Comparison of ENCODE assay signal across 11 mouse cellular contexts in genomic region chr14:73423542-73423941, GRCm38 (mm10).
"Had no signal": no experiment of that assay in that cellular context is flagged by ENCODE, and none has a peak within 500 bp of the region (broad histone marks: within the 10 kb centered on the region; RNA-seq: fewer than 3 reads in every experiment).

No protein-coding gene starts in this region.

- H3K27me3 ChIP-seq: midbrain, embryonic 12.5 days; neural tube, embryonic 15.5 days had no signal

- H3K9ac ChIP-seq: liver, embryonic 14.5 days; midbrain, embryonic 12.5 days; neural tube, embryonic 15.5 days had no signal

- H3K4me1 ChIP-seq: midbrain, embryonic 12.5 days; neural tube, embryonic 15.5 days had no signal

- H3K4me3 ChIP-seq: layer of hippocampus, adult 2 months; midbrain, embryonic 12.5 days; neural tube, embryonic 15.5 days had no signal

- H3K27ac ChIP-seq: layer of hippocampus, adult 2 months; liver, embryonic 14.5 days; midbrain, embryonic 12.5 days; neural tube, embryonic 15.5 days; stomach, postnatal 0 days had no signal

- ATAC-seq: inflammation-experienced regulatory T-cells, adult 6 months; intestine, postnatal 0 days had no signal

- DNase-seq: kidney, postnatal 36 days; lung, adult 18-20 months; thymus, adult 18-20 months; thymus, postnatal 14 days had no signal

- H3K4me2 ChIP-seq: midbrain, embryonic 12.5 days; neural tube, embryonic 15.5 days had no signal

- H3K36me3 ChIP-seq: midbrain, embryonic 12.5 days; neural tube, embryonic 15.5 days had no signal

- H3K9me3 ChIP-seq: midbrain, embryonic 12.5 days; neural tube, embryonic 15.5 days had no signal
